Mouse (Mus musculus) layer of hippocampus, adult 9-10 months (tissue): ENCODE measurements around the gene Ankrd49.

Source experiments
- DNase-seq: peaks from one replicate; pipeline ENCODE4 v3.0.0; 2022; ENCODE audit warnings: low spot score

Ankrd49 gene

DNA sequence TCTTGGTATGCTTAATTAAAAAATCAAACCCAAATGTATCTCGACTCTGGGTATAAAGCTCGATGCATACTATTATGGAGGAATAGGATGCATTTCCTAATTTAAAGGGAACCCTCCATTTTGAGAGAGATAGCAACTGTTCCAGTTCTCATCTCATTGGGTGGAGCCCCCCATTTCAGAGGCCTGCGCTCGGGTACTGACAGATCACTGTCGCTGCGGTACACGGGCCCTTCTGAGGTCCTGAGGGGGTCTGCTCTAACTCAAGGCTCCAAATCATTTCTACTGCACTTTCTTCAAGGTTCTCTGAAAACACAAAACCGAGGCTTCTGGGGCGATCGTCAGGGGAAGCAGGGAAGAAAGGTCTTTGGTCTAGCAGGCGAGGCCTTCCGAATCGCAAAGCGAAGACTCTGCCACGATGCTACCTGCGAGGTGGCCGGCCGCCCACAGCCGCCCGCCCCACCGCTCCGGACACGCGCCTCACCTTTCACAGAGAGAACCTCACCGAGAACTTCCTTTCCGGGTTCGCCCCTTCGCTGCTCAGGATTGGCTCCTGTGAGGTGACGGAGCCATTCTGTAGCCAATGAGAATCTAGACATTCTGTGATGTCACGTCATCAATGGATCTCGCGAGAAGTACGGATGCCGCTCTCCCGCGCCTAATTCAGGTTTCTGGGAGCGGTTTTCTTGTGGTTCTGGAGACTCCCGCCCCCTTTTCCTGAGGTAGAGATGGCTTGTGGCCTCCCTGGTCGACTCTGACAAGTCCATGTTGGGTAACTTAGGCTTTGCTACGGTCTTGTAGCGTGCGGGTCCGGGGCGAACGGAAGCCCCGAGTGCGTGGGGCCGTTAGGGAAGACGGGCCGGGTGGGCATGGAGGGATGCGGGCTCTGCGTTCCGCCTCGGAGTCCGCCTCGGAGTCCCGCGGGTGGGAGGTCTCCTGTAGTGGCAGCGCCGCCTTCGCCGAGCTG lies at the start of gene Ankrd49, which contains the start of gene Mre11a:
Gene Ankrd49 (minus strand): TSS at position 818 of the 964 bp plus-strand sequence.
Gene Mre11a (plus strand): TSS at position 616 of the 964 bp plus-strand sequence.
- DNase-seq = peak; percentile 95

DNA sequence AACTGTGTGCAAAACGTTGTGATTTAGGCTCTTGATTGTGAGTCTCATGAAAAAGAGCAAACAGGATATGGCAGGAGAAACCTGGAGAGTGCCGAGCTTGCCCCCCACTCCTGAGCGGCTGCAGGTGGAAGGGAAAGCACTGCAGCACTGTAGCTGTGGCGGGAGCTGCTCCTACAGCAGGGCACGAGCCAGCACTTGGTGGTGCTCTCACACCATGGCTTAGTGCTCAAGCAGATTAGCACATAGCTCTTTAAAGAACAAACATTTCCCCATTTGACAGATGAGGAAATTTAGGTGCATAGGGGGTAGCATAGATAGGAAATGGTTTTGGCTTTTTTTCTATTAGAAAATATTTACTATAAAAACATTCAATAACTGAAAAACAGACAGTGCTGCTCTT lies 47.4 kb upstream of the Ankrd49 start:
- no peak for DNase-seq

DNA sequence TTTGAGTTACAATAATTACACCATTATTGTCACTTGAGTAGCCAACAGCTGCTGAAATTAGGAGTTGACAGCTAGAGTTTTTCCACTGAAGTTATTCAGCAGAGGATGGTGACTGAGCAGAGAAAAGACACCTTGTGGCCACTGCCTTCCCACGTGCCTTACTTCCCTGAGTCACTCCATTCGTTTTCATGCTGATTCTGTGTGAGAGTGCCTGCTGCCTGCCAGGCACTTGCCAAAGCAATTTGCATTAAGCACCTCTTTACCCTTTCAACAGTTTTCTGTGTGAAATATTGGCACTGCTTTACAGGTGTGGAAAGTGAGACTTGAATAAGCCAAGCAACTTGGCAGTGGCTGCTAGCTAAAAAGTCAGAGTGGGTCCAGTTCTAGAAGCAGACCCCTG lies 43.2 kb upstream of the Ankrd49 start:
- no peak for DNase-seq

DNA sequence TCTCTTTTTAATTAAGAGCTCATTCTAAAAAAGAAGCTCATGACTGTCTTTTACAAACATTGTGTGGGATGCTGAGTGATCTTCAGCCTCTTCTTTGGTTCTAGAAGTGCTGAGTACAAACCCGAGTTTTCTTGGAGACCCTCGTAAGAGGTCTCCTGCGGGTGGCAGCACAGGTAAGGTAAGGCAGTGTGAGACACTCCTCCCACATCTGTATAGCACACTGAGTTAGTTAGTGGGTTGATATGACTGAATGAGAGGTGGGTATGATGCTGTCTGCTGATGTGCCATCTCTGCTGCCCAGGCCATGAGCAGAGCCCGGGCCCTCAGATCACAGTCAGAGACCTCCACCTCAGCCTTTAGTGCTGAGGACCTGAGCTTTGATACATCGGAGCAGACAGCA lies 40.2 kb upstream of the Ankrd49 start:
- DNase-seq = no peak

DNA sequence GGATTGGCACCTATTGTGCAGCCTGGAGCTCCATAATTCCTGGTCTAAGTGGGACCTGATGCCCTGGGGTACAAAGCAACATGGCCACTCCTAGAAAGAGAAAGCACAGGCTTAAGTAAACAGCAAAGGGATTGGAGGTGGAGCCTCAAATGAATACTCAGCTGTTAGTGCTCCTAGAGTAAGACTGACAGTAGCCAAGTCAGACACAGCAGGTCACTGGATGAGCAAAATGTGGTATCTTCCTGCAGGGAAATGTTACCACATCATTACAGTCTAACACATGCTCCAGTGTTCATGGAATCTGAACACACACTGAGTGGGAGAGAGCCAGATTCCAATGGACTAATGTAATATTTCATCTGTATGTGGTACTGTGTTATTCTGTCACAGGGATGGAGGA lies 36.7 kb upstream of the Ankrd49 start:
- DNase-seq = no peak

DNA sequence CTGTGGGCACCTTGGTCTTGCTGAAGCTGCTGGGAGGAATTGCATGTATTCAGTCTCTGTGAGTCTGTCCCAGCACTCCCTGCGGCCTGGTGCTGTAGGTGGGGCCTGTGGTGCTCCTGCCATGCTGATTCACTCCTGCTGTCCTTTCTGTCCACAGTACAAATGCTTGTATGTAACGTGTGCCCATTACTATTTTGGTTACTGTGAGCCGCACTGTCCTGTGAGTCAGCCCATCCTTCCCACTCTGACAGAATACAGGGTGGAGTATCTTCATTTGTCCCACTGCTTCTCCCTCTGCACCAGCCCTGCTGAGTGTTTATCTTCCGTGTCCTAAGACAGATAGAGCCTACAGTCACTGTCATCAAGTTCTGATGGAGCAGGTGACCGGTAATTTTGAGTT lies 25.5 kb upstream of the Ankrd49 start:
- no peak for DNase-seq

DNA sequence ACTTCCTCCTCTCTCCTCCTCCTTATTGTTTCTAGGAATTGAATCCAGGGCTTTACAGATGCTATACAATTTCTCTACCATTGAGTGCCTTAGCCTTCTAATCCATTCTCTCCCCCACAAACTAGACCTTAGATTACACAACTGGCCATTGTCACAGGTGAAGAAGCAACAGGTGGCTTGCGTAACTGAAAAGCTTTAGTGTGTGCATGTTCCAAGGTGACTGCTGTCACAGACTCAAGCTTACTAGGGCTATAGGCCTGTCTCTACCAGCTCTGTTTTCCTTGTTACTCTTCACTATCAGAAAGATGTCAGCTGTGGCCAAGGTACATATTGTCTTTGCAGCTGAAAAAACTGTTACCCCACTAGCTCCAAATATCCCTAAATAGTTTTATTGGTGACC lies 22.1 kb upstream of the Ankrd49 start:
- DNase-seq = no peak

DNA sequence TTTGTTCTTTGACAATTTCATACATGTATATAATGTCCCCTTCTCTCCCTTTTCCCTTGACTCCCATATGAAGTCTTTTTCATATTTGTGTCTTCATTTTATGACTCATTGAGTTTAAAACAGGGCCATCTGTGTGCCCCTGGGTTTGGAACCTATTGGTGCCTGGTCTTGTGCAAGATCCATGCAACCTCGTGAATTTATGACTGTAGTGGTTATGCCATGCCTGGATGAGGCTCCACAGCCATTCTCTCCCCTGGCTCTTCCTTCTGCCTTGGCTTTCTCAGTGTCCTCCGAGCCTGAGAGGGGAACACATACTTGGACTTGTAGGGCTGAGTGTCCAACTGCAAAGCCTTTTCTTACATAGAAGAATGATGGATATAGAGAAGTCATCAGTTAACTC lies 21.1 kb upstream of the Ankrd49 start:
- no peak for DNase-seq

DNA sequence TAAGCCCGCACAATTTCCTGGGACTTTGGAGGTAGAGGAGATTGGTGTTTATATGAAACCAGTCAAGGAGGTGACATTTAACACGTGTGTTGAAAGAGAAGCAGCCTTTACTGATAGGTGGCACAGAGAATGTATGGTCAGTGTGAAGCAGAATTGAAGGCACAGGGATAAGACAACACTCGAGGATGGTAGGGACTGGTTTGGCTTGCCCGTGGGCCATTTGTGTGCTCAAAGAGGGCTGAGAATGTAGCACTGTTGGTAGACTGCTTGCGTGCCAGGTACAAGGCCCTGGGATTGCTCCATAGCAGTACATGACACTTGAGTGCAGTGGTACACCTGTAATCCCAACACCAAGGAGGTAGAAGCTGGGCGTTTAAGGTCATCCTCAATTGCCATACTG lies 2.7 kb upstream of the Ankrd49 start:
- no peak for DNase-seq

DNA sequence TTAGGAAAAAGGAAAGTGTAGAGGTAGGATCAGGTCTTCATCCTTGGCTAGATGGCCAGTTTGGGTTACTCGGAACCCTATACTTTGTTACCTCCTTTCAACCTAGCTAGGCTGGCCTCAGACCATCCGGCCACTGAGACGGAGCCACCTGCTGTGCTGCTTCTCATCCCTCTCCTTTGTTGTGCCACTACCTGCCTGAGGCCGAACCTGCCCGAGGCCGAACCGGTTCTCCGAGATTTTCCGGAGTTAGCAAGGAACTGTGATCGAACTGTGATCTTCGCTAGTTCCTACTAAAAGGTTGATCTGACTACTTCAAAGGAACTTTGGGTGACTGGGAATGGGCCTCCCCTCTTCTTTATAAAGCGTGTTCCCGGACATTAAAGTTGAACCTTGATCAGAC lies 6.3 kb downstream of the Ankrd49 start:
- no peak for DNase-seq

DNA sequence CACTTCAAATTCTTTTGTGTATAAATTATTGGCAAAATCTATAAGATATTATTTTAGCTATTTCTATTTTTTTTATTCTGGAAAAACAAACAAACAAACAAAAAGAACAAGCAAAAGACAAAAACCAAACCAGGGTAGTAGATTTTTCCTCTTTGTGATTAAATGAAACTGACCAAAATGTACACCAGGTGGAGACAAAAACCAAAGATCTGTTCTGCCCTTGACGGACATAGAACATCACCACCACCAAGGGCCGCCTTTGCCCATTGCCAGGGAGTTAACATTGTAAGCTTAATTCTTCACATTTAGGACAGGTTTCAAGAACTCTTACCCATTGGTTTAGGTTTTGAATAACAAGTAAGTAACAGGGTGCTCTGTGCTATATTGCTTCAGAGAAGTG lies 10.8 kb downstream of the Ankrd49 start:
- no peak for DNase-seq

DNA sequence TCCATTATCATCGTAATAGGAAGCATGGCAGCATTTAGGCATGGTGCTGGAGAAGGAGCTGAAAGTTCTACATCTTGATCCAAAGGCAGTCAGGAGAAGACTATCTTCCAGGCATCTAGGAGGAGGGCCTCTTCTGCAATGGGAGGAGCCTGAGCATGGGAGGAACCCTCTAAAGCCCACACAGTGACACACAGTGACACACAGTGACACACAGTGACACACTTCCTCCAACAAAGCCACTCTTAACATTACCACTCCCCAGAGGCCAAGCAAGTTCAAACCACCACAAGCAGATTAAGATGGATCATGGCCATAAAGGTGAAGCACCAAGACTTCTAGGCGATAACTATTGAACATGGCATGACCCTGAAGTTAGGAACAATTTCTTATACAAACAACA lies 12.6 kb downstream of the Ankrd49 start:
- DNase-seq = no peak

DNA sequence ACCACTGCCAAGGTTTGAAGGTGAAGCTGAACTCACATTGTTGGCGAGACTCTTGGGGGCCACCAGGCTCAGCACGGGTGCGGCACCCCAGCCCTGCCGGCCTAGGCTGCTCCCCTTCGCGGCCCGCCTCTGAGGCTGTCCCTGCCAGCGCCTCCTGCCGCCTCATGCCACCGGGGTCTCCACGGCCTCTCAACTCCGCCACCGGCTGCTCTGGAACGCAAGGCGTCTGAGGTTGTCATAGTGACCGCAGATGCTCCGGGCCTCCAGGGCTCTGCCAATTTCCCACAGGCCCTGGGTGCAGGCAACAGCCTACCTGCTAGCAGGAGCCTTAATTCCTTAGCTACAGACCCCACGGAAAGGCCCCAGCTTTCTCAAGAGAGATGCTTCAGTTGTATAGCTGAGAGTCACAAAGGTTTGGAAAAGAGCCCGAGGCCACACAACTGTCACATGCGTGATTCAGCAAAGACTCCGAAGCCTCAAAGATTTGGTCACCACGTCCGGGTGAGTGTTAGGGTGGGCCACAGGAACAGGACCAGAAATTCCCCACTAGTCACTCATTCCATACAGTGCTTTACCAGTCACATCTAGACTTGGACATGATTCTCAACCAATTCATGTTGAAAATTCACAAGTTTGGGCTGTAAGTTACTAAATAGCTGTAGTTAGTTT lies 13.7 kb downstream of the Ankrd49 start, which contains the start of gene 1700012B09Rik:
Gene 1700012B09Rik (minus strand): TSS at position 228 of the 669 bp plus-strand sequence.
- no peak for DNase-seq

DNA sequence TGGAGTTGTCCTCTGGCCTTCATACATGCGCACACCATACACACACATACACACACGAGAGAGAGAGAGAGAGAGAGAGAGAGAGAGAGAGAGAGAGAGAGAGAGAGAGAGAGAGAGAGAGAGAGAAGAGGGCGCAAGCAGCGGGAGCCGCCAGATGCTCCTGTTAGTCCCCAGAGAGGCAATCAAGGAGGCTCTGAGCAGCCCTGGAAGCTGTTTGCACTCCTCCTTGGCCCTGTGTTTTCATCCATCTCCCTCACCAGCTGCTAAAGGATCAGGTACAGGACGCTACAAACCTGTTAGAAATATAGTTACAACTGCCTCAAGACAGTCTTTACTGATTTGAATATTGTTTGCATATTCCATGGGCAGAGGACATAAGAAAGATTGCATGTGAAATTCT lies 14.8 kb downstream of the Ankrd49 start:
- no peak for DNase-seq

DNA sequence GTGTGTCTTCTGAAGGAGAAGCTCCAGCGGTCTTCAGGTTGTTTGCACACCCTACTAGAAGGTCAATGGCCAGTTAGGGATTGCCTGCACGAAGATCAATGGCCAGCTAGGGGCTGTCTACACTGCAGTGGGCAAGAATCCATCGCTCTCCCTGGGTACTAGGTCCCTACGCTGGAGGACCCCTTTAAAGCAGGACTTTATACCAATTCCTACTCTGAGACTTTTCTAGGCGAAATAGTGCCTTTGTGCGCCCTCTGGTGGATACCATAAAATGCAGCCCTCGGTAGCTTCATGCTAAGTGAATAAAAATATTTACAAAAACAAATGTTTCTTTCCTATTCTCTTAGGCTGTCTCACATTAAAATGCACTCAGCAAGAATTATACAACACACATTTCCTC lies 19.9 kb downstream of the Ankrd49 start:
- DNase-seq = no peak

DNA sequence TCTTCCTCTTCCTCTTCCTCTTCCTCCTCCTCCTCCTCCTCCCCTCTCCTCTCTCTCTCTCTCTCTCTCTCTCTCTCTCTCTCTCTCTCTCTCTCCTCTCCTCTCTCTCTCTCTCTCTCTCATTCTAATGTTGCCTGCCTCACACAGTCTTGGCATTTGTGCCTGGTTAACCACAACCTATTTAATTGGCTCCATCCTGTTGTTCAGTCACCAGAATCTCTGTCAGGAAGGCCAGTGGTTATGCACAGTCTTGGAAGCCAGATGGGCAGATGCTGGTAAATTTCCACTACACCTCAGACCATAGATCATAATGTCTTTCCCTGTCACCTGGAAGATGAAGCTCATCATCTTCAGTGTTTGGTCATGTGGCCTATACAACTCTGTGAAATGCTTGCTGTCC lies 25.4 kb downstream of the Ankrd49 start:
- no peak for DNase-seq

DNA sequence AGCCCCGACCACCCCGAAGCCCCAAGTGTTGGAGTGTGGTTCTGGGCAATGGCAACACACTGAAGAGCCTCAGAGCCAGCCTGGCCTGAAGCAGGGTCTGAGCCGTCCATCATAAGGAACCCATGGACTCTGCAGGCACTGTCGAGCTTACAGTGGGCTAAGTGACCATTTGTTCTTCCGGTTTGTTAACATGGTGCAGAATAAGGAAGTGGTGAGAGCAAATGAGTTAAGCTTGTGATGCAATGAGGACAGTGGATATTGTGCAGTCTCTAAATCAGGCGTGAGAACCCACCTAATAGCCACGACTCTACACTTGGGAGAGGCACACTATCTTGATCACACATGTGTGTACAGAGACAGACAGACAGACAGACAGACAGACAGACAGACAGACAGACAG lies 26.1 kb downstream of the Ankrd49 start:
- no peak for DNase-seq

DNA sequence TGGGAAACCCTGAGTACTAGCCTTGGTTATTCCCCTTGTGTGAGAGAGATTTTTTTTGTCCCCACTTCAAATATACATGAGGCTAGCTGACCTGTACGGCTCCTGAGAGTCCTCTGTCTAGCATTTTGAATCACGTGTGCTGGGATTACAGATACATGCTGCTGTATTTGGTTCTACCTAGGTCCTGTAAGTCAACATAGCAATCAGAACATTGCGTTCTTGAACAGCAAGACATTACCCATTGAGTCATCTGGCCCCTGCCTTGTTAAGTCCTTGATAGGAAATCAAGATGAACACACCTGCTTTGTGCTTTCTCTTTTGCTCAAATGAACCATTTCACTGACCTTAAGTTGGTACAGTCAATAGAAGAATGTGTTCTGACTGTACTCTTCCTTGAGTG lies 30.2 kb downstream of the Ankrd49 start:
- DNase-seq = no peak

DNA sequence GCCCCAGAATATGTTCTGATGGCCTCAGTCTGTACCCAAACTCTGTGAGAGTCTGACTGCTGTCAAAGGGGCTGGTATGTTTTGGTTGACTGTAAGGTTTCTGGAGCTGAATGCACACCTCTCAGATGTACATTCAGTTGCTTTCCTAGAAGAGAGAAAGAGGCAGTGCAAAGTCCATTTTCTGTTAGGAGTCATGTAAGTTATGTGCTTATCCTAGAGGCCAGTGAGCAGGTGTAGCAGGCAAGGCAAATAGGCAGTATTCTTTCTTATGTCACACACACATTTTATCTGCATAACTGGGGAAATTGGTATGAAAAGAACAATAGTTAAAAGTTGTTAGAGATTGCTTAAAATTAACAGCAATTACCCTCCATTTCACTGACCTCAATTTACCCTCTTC lies 30.7 kb downstream of the Ankrd49 start:
- no peak for DNase-seq

DNA sequence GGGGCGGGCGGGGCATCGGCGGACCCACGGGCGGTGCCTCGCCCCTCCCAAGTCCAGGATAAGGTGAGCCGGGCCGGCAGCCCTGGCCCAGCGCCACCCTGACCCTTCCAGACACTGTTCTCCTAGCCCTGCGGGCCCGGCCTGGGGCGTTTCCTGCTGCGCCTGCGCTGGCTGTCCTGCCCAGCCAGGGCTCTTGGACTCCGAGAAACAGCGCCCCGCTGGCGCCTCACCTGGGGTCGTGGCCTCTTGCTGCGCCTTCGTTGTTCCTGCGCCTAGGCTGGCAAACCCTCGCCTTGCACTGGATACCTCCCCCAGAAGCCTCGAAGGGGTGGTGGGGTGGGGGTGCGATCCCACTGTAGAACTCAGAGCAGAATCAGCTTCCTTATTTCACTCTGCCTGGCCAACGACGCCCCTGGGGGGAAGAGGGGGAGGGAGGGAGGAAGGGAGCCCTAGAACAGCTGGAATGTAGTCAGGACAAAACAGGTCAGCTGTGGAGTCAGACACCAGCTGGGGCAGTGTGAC lies 32.6 kb downstream of the Ankrd49 start, which contains the start of gene Fut4:
Gene Fut4 (minus strand): TSS at position 393 of the 522 bp plus-strand sequence.
- no peak for DNase-seq

DNA sequence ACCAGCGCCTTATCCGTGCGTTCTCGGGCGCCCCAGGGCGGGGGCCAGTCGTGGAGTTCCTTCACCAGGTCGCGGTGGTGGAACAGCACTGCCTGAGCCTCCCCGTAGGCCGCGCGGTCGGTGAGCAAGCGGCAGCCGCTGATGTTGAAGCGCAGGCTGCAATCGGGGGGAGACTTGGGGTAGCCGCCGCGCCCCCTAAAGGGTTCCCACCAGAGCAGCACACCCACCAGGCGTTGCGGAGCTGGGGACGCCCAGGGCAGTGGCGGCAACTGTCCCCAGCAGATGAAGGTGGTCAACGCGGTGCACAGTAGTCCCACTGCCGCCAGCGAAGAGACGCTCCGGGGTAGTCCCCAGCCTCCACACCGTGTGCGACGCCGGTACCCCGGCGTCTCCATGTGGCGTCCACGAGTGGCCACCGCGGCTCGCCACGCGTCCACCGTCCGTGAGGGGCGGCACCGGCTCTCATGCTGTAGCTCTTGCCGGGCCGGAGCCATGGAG lies 33.1 kb downstream of the Ankrd49 start:
- no peak for DNase-seq

DNA sequence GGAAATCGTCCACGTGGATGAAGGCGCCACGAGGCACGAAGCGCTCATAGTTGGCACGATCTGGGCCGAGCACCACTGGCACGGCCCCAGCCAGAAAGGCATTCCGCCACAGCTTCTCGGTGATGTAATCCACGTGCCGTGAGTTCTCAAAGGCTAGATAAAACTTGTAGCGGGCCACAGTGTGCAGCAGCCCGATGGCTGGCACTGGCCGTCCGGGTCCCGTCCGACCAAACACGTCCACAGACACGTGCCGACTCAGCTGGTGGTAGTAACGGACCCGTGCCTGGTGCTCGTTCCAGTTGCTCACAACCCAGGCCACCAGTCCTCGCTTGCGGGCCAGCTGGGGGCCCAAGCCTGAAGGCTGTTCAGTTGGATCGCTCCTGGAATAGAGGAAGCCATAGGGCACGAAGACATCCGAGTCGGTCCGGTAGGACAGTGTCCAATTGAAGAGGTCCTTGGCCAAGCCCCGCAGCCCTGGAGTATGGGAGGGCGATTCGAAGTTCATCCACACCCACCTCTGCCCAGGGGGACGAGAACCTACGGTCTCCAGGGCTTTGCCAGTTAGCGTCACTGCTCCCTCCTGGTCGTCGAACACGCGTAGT lies 33.7 kb downstream of the Ankrd49 start:
- DNase-seq = no peak
